In the genomic region with DNA sequence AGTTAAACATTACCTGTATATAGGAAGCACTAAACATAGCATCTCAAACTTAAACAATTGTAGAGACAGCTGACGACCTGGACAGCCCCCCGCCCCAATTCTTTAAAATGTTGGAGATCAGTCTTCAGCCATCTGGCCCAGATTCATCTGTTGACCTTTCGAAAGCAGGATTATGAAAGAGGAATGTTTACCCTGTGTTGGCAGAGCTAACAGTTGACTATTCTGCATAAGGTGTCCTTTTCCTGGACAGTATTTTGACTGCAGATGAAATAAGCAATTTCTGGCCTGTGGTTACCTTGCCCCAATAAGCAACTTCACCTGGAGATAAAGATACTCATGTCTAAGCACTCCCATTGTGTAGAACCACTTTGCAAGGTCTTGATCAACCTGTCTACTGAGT, we compare ENCODE assay signal across 39 mouse cellular contexts. TPM values are rescaled to one million over a fixed set of nuclear protein-coding genes. Genes with fewer than 3 reads are reported as not detected.
"Had no signal": no experiment of that assay in that cellular context is flagged by ENCODE, and none has a peak within 500 bp of the region (broad histone marks: within the 10 kb centered on the region; RNA-seq: fewer than 3 reads in every experiment).

No protein-coding gene starts in this region.

- DNase-seq: cerebellum, adult 2 months; cerebellum, adult 8-10 months; cerebellum, adult 9-10 months; cerebellum, adult 9-11 months; cerebellum, postnatal 10 days; cerebellum, postnatal 14 days; cerebellum, postnatal 25 days; cerebellum, postnatal 36 days; embryo, embryonic 11 days; forebrain, postnatal 0 days; gastrocnemius, adult 2 months; gastrocnemius, postnatal 10 days; gastrocnemius, postnatal 14 days; gastrocnemius, postnatal 25 days; gastrocnemius, postnatal 36 days; heart, adult 11 months; heart, adult 18-20 months had no signal

- H3K36me3 ChIP-seq: embryonic facial prominence, embryonic 10.5 days; embryonic facial prominence, embryonic 12.5 days; embryonic facial prominence, embryonic 13.5 days; embryonic facial prominence, embryonic 15.5 days; forebrain, embryonic 10.5 days; forebrain, embryonic 12.5 days; forebrain, embryonic 15.5 days had no signal

- H3K4me2 ChIP-seq: embryonic facial prominence, embryonic 12.5 days; embryonic facial prominence, embryonic 13.5 days; embryonic facial prominence, embryonic 15.5 days; forebrain, embryonic 12.5 days; forebrain, embryonic 13.5 days; forebrain, embryonic 15.5 days had no signal

- H3K9ac ChIP-seq: embryonic facial prominence, embryonic 12.5 days; embryonic facial prominence, embryonic 13.5 days; embryonic facial prominence, embryonic 15.5 days; forebrain, embryonic 12.5 days; forebrain, embryonic 13.5 days; forebrain, embryonic 15.5 days; forebrain, postnatal 0 days had no signal

- ATAC-seq: forebrain, embryonic 13.5 days; forebrain, embryonic 14.5 days; forebrain, embryonic 15.5 days; forebrain, embryonic 16.5 days; forebrain, postnatal 0 days had no signal

- H3K27ac ChIP-seq: embryonic facial prominence, embryonic 10.5 days; embryonic facial prominence, embryonic 12.5 days; embryonic facial prominence, embryonic 13.5 days; embryonic facial prominence, embryonic 15.5 days; forebrain, embryonic 10.5 days; forebrain, embryonic 12.5 days; forebrain, embryonic 13.5 days; forebrain, embryonic 15.5 days; gastrocnemius, adult 2 months had no signal

- H3K9me3 ChIP-seq: embryonic facial prominence, embryonic 10.5 days; embryonic facial prominence, embryonic 12.5 days; embryonic facial prominence, embryonic 13.5 days; embryonic facial prominence, embryonic 15.5 days; forebrain, embryonic 10.5 days; forebrain, embryonic 12.5 days; forebrain, embryonic 13.5 days; forebrain, embryonic 15.5 days had no signal

- H3K4me3 ChIP-seq: embryonic facial prominence, embryonic 10.5 days; embryonic facial prominence, embryonic 12.5 days; embryonic facial prominence, embryonic 13.5 days; embryonic facial prominence, embryonic 15.5 days; erythroblast, embryonic 14.5 days; forebrain, embryonic 10.5 days; forebrain, embryonic 12.5 days; forebrain, embryonic 13.5 days; forebrain, embryonic 15.5 days; gastrocnemius, adult 2 months had no signal

- H3K4me1 ChIP-seq: embryonic facial prominence, embryonic 10.5 days; embryonic facial prominence, embryonic 12.5 days; embryonic facial prominence, embryonic 13.5 days; embryonic facial prominence, embryonic 15.5 days; forebrain, embryonic 10.5 days; forebrain, embryonic 12.5 days; forebrain, embryonic 13.5 days; forebrain, embryonic 15.5 days had no signal

- H3K27me3 ChIP-seq: embryonic facial prominence, embryonic 12.5 days; embryonic facial prominence, embryonic 13.5 days; embryonic facial prominence, embryonic 15.5 days; forebrain, embryonic 12.5 days; forebrain, embryonic 13.5 days; forebrain, embryonic 15.5 days had no signal

RNA-seq across cellular contexts. Expression of gene H2-M10.4, which starts 21.7 kb away (rescaled TPM):
- total RNA-seq: common myeloid progenitor, adult 5-6 weeks; forebrain, postnatal 0 days; gastrocnemius, adult 18-20 months; gastrocnemius, adult 2 months; gastrocnemius, adult 8-10 months; gastrocnemius, postnatal 10 days; gastrocnemius, postnatal 14 days; gastrocnemius, postnatal 25 days; gastrocnemius, postnatal 36 days; gastrocnemius, postnatal 4 days; granulocyte monocyte progenitor cell, adult 5-6 weeks; heart, adult 18-20 months had no signal
- polyA plus RNA-seq: cerebellum, adult 2 months; cortical plate, adult 2 months; embryonic facial prominence, embryonic 10.5 days; embryonic facial prominence, embryonic 11.5 days; embryonic facial prominence, embryonic 12.5 days; embryonic facial prominence, embryonic 13.5 days; embryonic facial prominence, embryonic 14.5 days; embryonic facial prominence, embryonic 15.5 days; erythroblast, embryonic 14.5 days; forebrain, embryonic 10.5 days; forebrain, embryonic 11.5 days; forebrain, embryonic 12.5 days; forebrain, embryonic 13.5 days; forebrain, embryonic 14.5 days; forebrain, embryonic 15.5 days; forebrain, embryonic 16.5 days; forebrain, postnatal 0 days; frontal cortex, adult 2 months; gonadal fat pad, adult 2 months had no signal
